In the genomic region with DNA sequence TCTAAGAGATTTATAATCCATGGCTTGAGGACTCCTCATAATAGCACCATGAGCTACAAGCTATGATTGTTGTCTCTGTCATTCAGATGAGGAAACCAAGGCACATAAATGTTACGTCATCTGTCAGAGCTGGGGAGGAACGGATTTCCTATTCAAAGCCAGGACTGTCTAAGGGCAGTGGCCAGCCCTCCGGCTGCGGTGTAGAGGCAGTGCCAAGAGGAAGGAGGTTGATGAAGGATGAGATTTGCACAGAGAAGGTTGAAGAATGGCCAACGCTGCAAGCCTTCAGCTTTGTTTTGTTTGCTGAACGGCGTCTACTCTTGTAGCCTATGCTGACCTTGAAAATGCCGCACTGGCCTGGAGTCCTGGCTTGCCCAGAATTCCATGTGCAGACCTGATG, we compare ENCODE assay signal across 27 mouse cellular contexts. TPM values are rescaled to one million over a fixed set of nuclear protein-coding genes. Genes with fewer than 3 reads are reported as not detected.
DNase-seq lines count a peak whose midpoint lies in the region; ATAC-seq and TF ChIP-seq lines count a peak whose summit lies in the region.
"Had no signal": no experiment of that assay in that cellular context is flagged by ENCODE, and none has a peak within 500 bp of the region (broad histone marks: within the 10 kb centered on the region; RNA-seq: fewer than 3 reads in every experiment).

No protein-coding gene starts in this region.

- H3K4me1 ChIP-seq in kidney, embryonic 16.5 days (ENCODE audit: insufficient read depth, low read length), result peaks cover 7% of the 10 kb centered on the region; the same call in 1 of the 2 replicates
- H3K4me1 ChIP-seq in lung, postnatal 0 days (ENCODE audit: insufficient read depth, low read depth, low read length), result no peaks in the 10 kb centered on the region
- no peaks in the 10 kb centered on the region for H3K4me1 ChIP-seq in cerebellum, adult 2 months (ENCODE audit: control insufficient read depth, insufficient read depth, low read length)
- H3K4me1 ChIP-seq: neural tube, embryonic 13.5 days had no signal

- H3K9ac ChIP-seq in kidney, embryonic 16.5 days (replicated peaks; ENCODE audit: low read length), result no peak overlapping the region
- no peak overlapping the region for H3K9ac ChIP-seq in lung, postnatal 0 days (replicated peaks; ENCODE audit: low read depth)
- H3K9ac ChIP-seq: embryonic facial prominence, embryonic 13.5 days; limb, embryonic 13.5 days; liver, embryonic 14.5 days; neural tube, embryonic 13.5 days had no signal

- no peaks in the 10 kb centered on the region for H3K9me3 ChIP-seq in kidney, embryonic 16.5 days (ENCODE audit: low read length)
- H3K9me3 ChIP-seq in lung, postnatal 0 days (ENCODE audit: low read length), result no peaks in the 10 kb centered on the region
- H3K9me3 ChIP-seq: embryonic facial prominence, embryonic 13.5 days; G1E; limb, embryonic 13.5 days; megakaryocyte, embryonic 14.5 days; neural tube, embryonic 13.5 days had no signal

- no peak for TF ChIP-seq CTCF in lung, postnatal 0 days (IDR thresholded peaks at IDR 0.05)
- no peak for TF ChIP-seq CTCF in cerebellum, adult 2 months (IDR thresholded peaks at IDR 0.05; ENCODE audit: borderline replicate concordance, insufficient read depth, low read depth, low read length)

- no peak overlapping the region for H3K4me3 ChIP-seq in kidney, embryonic 16.5 days (ENCODE audit: low read length)
- H3K4me3 ChIP-seq in lung, postnatal 0 days (ENCODE audit: low read depth, low read length), result no peak overlapping the region
- no peak overlapping the region for H3K4me3 ChIP-seq in cerebellum, adult 2 months (replicated peaks; ENCODE audit: insufficient read depth, low read depth, low read length)
- H3K4me3 ChIP-seq: embryonic facial prominence, embryonic 13.5 days; limb, embryonic 13.5 days; megakaryocyte, embryonic 14.5 days; neural tube, embryonic 13.5 days had no signal

- H3K27ac ChIP-seq in kidney, embryonic 16.5 days (ENCODE audit: low read length), result no peak overlapping the region
- no peak overlapping the region for H3K27ac ChIP-seq in lung, postnatal 0 days (ENCODE audit: low read length)
- H3K27ac ChIP-seq in cerebellum, adult 2 months (ENCODE audit: insufficient read depth, low read length), result no peak overlapping the region
- H3K27ac ChIP-seq: embryonic facial prominence, embryonic 13.5 days; limb, embryonic 13.5 days; liver, embryonic 14.5 days; neural tube, embryonic 13.5 days had no signal

- 77% methylated on average over 8 of the region's 8 CpGs for WGBS in kidney, embryonic 16.5 days
- 54% methylated on average over 8 of the region's 8 CpGs for WGBS in lung, postnatal 0 days
- 81% methylated on average over 8 of the region's 8 CpGs for WGBS in cerebellum, adult 2 months

- H3K36me3 ChIP-seq in kidney, embryonic 16.5 days (ENCODE audit: insufficient read depth, low read length), result no peaks in the 10 kb centered on the region
- no peaks in the 10 kb centered on the region for H3K36me3 ChIP-seq in lung, postnatal 0 days (ENCODE audit: insufficient read depth, low read length)
- H3K36me3 ChIP-seq: embryonic facial prominence, embryonic 13.5 days; G1E; limb, embryonic 13.5 days; neural tube, embryonic 13.5 days had no signal

- H3K4me2 ChIP-seq in kidney, embryonic 16.5 days (replicated peaks; ENCODE audit: low read depth, low read length), result no peak overlapping the region
- H3K4me2 ChIP-seq in lung, postnatal 0 days (replicated peaks; ENCODE audit: low read depth, low read length), result no peak overlapping the region
- H3K4me2 ChIP-seq: embryonic facial prominence, embryonic 13.5 days; limb, embryonic 13.5 days; neural tube, embryonic 13.5 days had no signal

- intact Hi-C loops in left cerebral cortex, postnatal 36 days (cut with DNase I), result no loop called here

- peak; percentile 32 for DNase-seq in adrenal gland, adult 2 months
- DNase-seq in adrenal gland, postnatal 25 days, result no peak
- peak; percentile 94 for DNase-seq in 416B (ENCODE audit: low read depth)
- DNase-seq in lung, postnatal 0 days (ENCODE audit: low spot score), result peak; percentile 56
- DNase-seq in cerebellum, adult 2 months, result no peak
- DNase-seq in right cerebral cortex, adult 18-20 months, result no peak
- no peak for DNase-seq in left cerebral cortex, postnatal 36 days (ENCODE audit: low spot score in 2 of 2)
- DNase-seq: cerebellum, adult 9-11 months; gastrocnemius, postnatal 25 days; heart, postnatal 10 days; midbrain, embryonic 14.5 days; right cerebral cortex, postnatal 14 days; thymus, adult 2 months had no signal

- no peaks in the 10 kb centered on the region for H3K27me3 ChIP-seq in kidney, embryonic 16.5 days (ENCODE audit: insufficient read depth, low read length)
- no peaks in the 10 kb centered on the region for H3K27me3 ChIP-seq in lung, postnatal 0 days (replicated peaks; ENCODE audit: insufficient read depth, low read length)
- H3K27me3 ChIP-seq in cerebellum, adult 2 months (ENCODE audit: control insufficient read depth, insufficient read depth, low read length), result no peaks in the 10 kb centered on the region
- H3K27me3 ChIP-seq: embryonic facial prominence, embryonic 13.5 days; limb, embryonic 13.5 days; neural tube, embryonic 13.5 days had no signal

- no peak for TF ChIP-seq POLR2A in cerebellum, adult 2 months (IDR thresholded peaks at IDR 0.05; ENCODE audit: borderline replicate concordance, insufficient read depth, low read length)

- ATAC-seq in kidney, embryonic 16.5 days (ENCODE audit: low FRiP score, low TSS enrichment), result peak; percentile 61
- ATAC-seq in lung, postnatal 0 days, result peak; percentile 62
- ATAC-seq: activated CD4-positive, CD25-positive, alpha-beta regulatory T cell, adult 4 months; forebrain, embryonic 14.5 days had no signal

- peak; percentile 67 for TF ChIP-seq EP300 in lung, postnatal 0 days (IDR thresholded peaks at IDR 0.05)

RNA-seq across cellular contexts. Expression of gene Nf1, which starts 13.8 kb away (rescaled TPM):
- total RNA-seq in adrenal gland, adult 2 months (2021), result 10 to 100 TPM; 49.2 to 62.9 TPM
- polyA plus RNA-seq in adrenal gland, adult 2 months (2012; rRNA removed), result 9.7 and 12.9 TPM in 2 replicates
- 71.1 and 80.0 TPM in 2 replicates for total RNA-seq in adrenal gland, postnatal 25 days (2021)
- polyA plus RNA-seq in kidney, embryonic 16.5 days (2015; fragmentation: Nextera tagmentation; extraction: Ambion mirVana), result 6.6 and 7.8 TPM in 2 replicates
- 7.2 and 7.5 TPM in 2 replicates for polyA plus RNA-seq in lung, postnatal 0 days (2015; fragmentation: Nextera tagmentation; extraction: Ambion mirVana)
- 37.4 and 40.6 TPM in 2 replicates for polyA plus RNA-seq in cerebellum, adult 2 months (2012; rRNA removed)
- 100 to 1,000 TPM; 111 to 130 TPM for total RNA-seq in left cerebral cortex, postnatal 36 days (2021)

RNA-seq across cellular contexts. Expression of gene Gm9964, which starts 29.0 kb away (rescaled TPM):
- not detected for total RNA-seq in adrenal gland, adult 2 months (2021)
- polyA plus RNA-seq in adrenal gland, adult 2 months (2012; rRNA removed), result not detected in 2 replicates
- total RNA-seq in adrenal gland, postnatal 25 days (2021), result not detected in 2 replicates
- not detected in 2 replicates for polyA plus RNA-seq in kidney, embryonic 16.5 days (2015; fragmentation: Nextera tagmentation; extraction: Ambion mirVana)
- not detected in 2 replicates for polyA plus RNA-seq in lung, postnatal 0 days (2015; fragmentation: Nextera tagmentation; extraction: Ambion mirVana)
- not detected in 2 replicates for polyA plus RNA-seq in cerebellum, adult 2 months (2012; rRNA removed)
- total RNA-seq in left cerebral cortex, postnatal 36 days (2021), result under 1 TPM in 1 of 2 experiments, not detected in 1; 0.97 TPM
- total RNA-seq: gastrocnemius, postnatal 25 days had no signal
- polyA plus RNA-seq: activated CD4-positive, CD25-positive, alpha-beta regulatory T cell, adult 4 months; embryonic facial prominence, embryonic 13.5 days; forebrain, embryonic 14.5 days; G1E; hindbrain, embryonic 11.5 days; large intestine, adult 2 months; limb, embryonic 13.5 days; liver, embryonic 14.5 days; midbrain, embryonic 14.5 days; neural tube, embryonic 13.5 days; spleen, adult 2 months; stomach, embryonic 16.5 days; thymus, adult 2 months; urinary bladder, adult 2 months had no signal

Comparison
In these comparisons a context has a peak if more than half of its experiments do, and no peak if none do; other contexts are left out.
1. DNase-seq: peak in adrenal gland, adult 2 months (single experiment), 416B (single experiment) and lung, postnatal 0 days (single experiment); none in adrenal gland, postnatal 25 days (single experiment), cerebellum, adult 2 months (0 of 2), right cerebral cortex, adult 18-20 months (single experiment) and left cerebral cortex, postnatal 36 days (0 of 2).